Mouse (Mus musculus): ENCODE data around the gene Fermt2. TPM values are rescaled to one million over a fixed set of nuclear protein-coding genes. Genes with fewer than 3 reads are reported as not detected.

The Fermt2 gene
- polyA plus RNA-seq, 1 experiment from 2014 or later = 169 TPM

DNA sequence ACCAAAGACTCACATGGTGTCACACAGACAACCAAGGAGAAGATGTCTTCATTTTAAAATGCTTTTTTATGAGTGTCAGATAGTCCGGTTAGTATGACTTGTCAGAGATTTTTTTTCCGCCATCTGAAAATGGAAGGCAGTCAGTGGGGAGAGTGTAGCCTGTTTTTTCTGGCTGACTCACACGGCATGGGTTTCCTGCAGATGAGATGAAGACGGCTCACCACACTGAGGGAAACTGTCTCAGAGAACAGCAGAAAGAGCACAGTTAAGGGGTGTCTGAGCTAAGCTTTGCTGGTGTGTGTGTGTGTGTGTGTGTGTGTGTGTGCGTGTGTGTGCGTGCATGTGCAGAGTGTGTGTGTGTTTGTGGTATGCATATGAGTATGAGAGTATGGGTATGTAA lies 88.6 kb downstream of the Fermt2 start:
- H3K27ac ChIP-seq = no peak overlapping the region
- no peaks in the 10 kb centered on the region for H3K36me3 ChIP-seq
- no peak overlapping the region for H3K4me2 ChIP-seq (replicated peaks)
- H3K4me3 ChIP-seq (replicated peaks) = no peak overlapping the region
- H3K9me3 ChIP-seq = no peaks in the 10 kb centered on the region
- no peak overlapping the region for H3K9ac ChIP-seq
- H3K27me3 ChIP-seq (replicated peaks) = no peaks in the 10 kb centered on the region
- no peak for ATAC-seq
- 74% methylated on average over 6 of the region's 6 CpGs for WGBS
- 0 out of 2 replicates have a peak, but pooled peaks cover 12% of the 10 kb centered on the region for H3K4me1 ChIP-seq (replicated peaks)

DNA sequence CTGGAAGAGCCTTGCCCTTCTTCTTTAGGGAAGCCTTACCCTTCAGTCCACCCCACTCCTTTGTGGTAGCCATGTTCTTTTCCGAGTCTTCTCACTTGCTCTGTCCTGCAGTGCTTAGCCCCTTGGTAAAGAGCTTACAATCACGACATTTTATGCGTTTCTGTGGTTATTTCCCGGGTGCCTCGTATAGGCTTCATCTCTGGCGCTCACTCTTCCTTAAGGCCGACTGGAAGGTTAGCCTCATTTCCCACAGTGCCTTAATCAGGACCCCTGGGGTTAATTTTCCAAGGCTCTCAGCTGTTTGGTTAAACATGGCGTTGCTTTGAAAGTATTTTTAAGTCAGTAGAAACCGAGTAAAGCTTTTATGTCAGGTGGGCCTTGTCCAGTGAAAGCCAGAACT lies 90.5 kb downstream of the Fermt2 start:
- ATAC-seq = no peak
- H3K27ac ChIP-seq = no peak overlapping the region
- WGBS = 87% methylated on average over 9 of the region's 9 CpGs

DNA sequence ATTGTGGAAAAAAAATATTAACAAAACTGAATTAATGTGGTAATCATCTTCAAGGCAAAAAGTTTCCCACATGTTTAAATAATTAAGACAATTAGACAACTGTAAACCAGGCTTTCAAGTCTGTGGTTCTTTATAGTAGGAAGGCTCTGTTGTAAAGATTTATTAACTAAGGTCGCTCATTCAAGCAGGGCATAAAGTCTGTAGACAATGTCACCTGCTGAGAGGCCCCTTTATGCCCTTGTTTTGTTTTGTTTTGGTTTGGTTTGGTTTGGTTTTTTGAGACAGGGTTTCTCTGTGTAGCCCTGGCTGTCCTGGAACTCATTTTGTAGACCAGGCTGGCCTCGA lies 91.0 kb downstream of the Fermt2 start:
- no peaks in the 10 kb centered on the region for H3K36me3 ChIP-seq
- 88% methylated on average over 2 of the region's 2 CpGs for WGBS
- H3K27ac ChIP-seq = no peak overlapping the region

More for the DNA sequence above, 90.5 kb downstream of the Fermt2 start:
- no peaks in the 10 kb centered on the region for H3K36me3 ChIP-seq
- 0 out of 2 replicates have a peak, but pooled peaks cover 5% of the 10 kb centered on the region for H3K4me1 ChIP-seq (replicated peaks)
- H3K4me3 ChIP-seq (replicated peaks) = no peak overlapping the region
- no peaks in the 10 kb centered on the region for H3K27me3 ChIP-seq (replicated peaks)
- no peak overlapping the region for H3K9ac ChIP-seq
- no peaks in the 10 kb centered on the region for H3K9me3 ChIP-seq
- no peak overlapping the region for H3K4me2 ChIP-seq (replicated peaks)

DNA sequence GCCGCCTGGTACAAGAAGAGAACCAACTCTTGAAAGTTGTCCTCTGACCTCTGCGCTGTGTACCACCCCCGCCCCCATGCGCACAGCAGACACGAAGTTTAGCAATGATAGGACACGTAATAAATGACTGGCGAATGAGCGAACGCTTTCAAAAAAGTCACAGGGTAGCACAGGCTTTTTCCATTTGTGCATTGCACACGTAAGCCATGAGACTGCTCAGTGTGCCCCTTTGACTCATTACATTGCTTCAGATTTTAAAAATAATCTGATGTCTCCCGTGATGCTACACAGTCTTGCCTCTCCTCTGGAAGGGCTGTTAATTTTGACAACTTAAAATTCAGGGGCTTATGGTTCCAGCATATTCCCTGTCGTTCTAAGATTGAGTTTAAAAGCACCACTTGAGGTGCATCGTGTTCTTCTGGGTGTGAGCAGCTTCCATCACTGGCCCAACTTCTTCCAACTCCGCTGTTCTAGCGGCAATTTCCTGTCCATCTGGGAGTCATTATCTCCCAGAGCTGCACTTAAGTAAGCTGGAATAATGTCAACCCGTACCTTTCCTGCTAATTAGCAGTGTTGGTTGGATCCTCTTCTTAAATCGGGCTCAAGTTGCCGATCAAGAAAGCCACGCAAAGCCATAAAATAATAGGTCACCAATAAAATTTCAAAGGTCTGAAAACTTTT lies 91.5 kb downstream of the Fermt2 start:
- Histone ChIP-seq H3K4me1 (replicated peaks) (0 out of 2 replicates have a peak, but pooled peaks cover 5% of the 10 kb centered on the region), H3K36me3 (no peaks in the 10 kb centered on the region), H3K4me3 (replicated peaks) (no peak overlapping the region), H3K9me3 (no peaks in the 10 kb centered on the region), H3K27ac (no peak overlapping the region), H3K9ac (no peak overlapping the region), H3K27me3 (replicated peaks) (no peaks in the 10 kb centered on the region), H3K4me2 (replicated peaks) (no peak overlapping the region)
- ATAC-seq = no peak
- WGBS = 65% methylated on average over 19 of the region's 19 CpGs

More for the DNA sequence above, 91.0 kb downstream of the Fermt2 start:
- no peaks in the 10 kb centered on the region for H3K9me3 ChIP-seq
- H3K4me1 ChIP-seq (replicated peaks) = 0 out of 2 replicates have a peak, but pooled peaks cover 5% of the 10 kb centered on the region
- H3K4me3 ChIP-seq (replicated peaks) = no peak overlapping the region
- H3K4me2 ChIP-seq (replicated peaks) = no peak overlapping the region
- no peak for ATAC-seq
- no peaks in the 10 kb centered on the region for H3K27me3 ChIP-seq (replicated peaks)
- no peak overlapping the region for H3K9ac ChIP-seq

DNA sequence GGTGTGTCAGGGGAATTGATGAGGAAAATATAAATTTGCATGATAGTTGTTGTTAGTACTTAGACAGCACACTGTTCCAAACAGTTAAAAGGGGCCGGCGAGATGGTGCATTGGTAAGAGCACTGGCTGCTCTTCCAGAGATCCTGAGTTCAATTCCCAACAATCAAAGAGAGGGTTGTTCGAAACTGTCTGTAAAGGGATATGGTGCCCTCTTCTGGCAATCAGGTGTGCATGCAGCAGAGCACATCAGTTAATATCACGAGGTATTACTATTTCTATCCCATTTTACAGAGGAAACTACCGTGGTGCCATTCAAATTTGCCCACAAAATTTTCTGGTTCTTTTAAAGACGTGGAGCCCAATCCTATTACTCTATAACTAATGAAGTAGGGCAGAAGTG lies 95.7 kb downstream of the Fermt2 start:
- no peaks in the 10 kb centered on the region for H3K27me3 ChIP-seq (replicated peaks)
- 73% methylated on average over 6 of the region's 6 CpGs for WGBS
- H3K9ac ChIP-seq = no peak overlapping the region
- H3K4me3 ChIP-seq (replicated peaks) = no peak overlapping the region
- no peak overlapping the region for H3K27ac ChIP-seq
- H3K4me2 ChIP-seq (replicated peaks) = no peak overlapping the region
- H3K9me3 ChIP-seq = 0 out of 2 replicates have a peak, but pooled peaks cover 4% of the 10 kb centered on the region
- no peak for ATAC-seq
- H3K36me3 ChIP-seq = no peaks in the 10 kb centered on the region
- H3K4me1 ChIP-seq (replicated peaks) = no peaks in the 10 kb centered on the region

DNA sequence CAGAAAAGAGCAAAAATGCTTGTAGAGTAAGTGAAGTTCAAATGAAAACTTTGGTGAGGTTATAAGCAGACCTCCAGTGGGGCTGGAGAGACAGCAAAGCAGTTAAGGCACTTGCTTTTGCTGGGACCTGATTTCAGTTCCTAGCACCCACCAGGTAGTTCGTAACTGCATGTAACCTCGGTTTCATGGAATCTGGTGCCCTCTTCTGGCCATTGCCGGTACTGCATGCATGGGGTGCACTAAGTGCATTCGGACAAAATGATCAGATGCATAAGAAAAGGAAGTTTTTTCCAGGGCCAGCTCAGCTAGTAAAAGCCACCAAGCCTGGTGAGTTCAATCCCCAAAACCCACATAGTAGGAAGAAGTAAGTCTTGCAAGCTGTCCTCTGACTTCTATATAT lies 97.9 kb downstream of the Fermt2 start:
- 0 out of 2 replicates have a peak, but pooled peaks cover 4% of the 10 kb centered on the region for H3K9me3 ChIP-seq
- H3K4me3 ChIP-seq (replicated peaks) = no peak overlapping the region
- H3K36me3 ChIP-seq = no peaks in the 10 kb centered on the region
- H3K27ac ChIP-seq = no peak overlapping the region
- H3K27me3 ChIP-seq (replicated peaks) = no peaks in the 10 kb centered on the region
- 76% methylated on average over 4 of the region's 4 CpGs for WGBS
- H3K4me2 ChIP-seq (replicated peaks) = no peak overlapping the region
- H3K9ac ChIP-seq = no peak overlapping the region
- no peak for ATAC-seq
- no peaks in the 10 kb centered on the region for H3K4me1 ChIP-seq (replicated peaks)

DNA sequence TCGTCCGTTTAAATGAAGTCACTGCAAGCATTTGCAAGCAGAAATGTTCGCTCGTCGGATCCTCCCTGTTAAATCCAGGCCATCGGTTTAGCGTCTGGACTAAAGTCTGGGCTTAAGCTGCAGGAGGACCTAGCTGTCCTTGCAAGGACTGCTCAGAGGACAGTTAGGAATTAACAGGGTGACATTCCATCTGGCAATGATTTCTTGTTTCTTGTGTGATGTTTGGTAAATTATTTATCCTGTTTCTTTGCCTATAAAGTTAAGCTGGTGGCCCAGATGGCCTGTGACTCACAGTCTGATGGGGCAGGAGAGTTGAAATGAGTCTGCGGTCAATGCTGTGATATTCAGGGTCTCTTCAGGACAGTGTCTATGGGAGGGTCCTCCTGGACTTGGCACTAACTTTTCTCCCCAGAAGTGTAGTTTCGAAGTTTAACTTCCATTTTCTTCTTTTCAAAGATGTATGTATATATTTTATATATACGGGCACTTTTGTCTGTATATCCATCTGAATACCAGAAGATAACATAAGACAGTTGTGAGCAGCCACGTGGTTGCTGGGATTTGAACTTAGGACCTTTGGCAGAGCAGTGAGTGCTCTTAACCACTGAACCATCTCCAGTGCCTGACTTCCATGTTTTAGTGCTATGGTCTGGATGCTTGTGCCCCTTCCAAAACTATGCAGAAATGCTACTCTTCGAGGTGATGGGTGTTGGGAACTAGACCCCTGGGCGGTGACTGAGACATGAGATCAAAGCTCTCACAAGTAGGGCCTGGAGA lies 99.7 kb downstream of the Fermt2 start:
- 0 out of 2 replicates have a peak, but pooled peaks cover 4% of the 10 kb centered on the region for H3K9me3 ChIP-seq
- H3K4me3 ChIP-seq (replicated peaks) = no peak overlapping the region
- H3K4me2 ChIP-seq (replicated peaks) = no peak overlapping the region
- H3K36me3 ChIP-seq = no peaks in the 10 kb centered on the region
- H3K27me3 ChIP-seq (replicated peaks) = no peaks in the 10 kb centered on the region
- WGBS = 84% methylated on average over 13 of the region's 13 CpGs
- ATAC-seq = no peak
- no peak overlapping the region for H3K27ac ChIP-seq
- no peak overlapping the region for H3K9ac ChIP-seq
- H3K4me1 ChIP-seq (replicated peaks) = no peaks in the 10 kb centered on the region

DNA sequence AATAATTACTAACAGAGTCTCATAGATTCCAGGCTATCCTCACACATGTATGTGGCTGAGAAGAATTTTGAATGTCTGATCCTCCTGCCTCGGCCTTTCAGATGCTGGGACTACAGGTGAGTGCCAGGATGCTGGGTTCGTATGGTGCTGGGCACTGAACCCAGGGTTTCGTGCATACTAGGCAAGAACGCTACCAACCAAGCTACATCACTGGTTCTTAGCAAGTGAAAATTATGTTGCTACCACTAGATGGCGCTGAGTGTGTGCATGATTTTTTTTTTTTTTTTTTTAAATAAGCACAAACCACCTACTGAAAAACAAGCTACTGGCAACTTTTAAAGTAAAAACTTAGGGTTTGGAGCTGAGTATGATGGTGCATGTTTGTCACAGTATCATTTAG lies 106.7 kb downstream of the Fermt2 start:
- WGBS = 11% methylated on average over 5 of the region's 5 CpGs

DNA sequence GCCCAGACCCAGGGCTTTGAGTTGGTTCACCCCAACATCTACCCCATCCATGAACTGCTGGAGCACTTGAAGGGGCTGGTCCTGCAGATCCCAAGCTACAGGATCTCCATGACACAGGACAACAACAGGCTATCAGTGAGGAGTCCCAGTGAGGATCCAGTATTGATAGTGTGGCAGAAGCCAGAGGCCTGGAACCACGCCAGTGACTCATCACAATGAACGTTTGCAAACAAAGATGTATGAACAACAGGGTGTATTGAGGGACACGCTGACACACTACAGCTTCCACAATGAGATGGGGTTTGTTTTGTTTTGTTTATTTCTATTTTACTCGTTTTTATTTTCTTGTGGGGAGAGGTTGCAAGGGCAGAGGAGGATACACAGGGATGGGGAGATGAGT lies 107.5 kb downstream of the Fermt2 start:
- no peak for ATAC-seq
- H3K36me3 ChIP-seq = no peaks in the 10 kb centered on the region
- H3K4me3 ChIP-seq (replicated peaks) = no peak overlapping the region
- 62% methylated on average over 4 of the region's 4 CpGs for WGBS
- no peaks in the 10 kb centered on the region for H3K9me3 ChIP-seq
- H3K4me1 ChIP-seq (replicated peaks) = no peaks in the 10 kb centered on the region
- no peak overlapping the region for H3K27ac ChIP-seq
- H3K27me3 ChIP-seq (replicated peaks) = no peaks in the 10 kb centered on the region
- no peak overlapping the region for H3K9ac ChIP-seq
- no peak overlapping the region for H3K4me2 ChIP-seq (replicated peaks)

More for the DNA sequence above, 106.7 kb downstream of the Fermt2 start:
- H3K4me2 ChIP-seq (replicated peaks) = no peak overlapping the region
- H3K27ac ChIP-seq = no peak overlapping the region
- H3K4me3 ChIP-seq (replicated peaks) = no peak overlapping the region
- no peak overlapping the region for H3K9ac ChIP-seq
- no peaks in the 10 kb centered on the region for H3K4me1 ChIP-seq (replicated peaks)
- H3K9me3 ChIP-seq = no peaks in the 10 kb centered on the region
- ATAC-seq = no peak
- no peaks in the 10 kb centered on the region for H3K36me3 ChIP-seq
- H3K27me3 ChIP-seq (replicated peaks) = no peaks in the 10 kb centered on the region

DNA sequence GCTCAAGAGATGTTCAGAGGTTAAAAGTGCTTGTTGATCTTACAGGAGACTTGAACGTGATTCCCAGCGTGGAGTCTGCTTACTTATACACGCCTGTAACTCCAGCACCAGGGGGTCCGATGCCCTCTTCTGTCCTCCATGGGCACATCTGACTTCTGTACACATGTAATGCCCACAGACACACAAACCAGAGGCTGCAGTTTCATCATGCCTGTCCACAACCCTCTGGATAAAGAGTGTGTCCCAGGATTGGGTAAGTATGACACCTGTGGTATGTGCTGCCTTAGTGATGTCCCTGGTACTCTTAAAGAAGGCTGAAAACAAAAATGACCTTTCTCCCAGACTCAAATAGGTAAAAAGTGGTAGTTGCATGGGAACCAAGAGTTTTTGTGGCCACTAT lies 110.6 kb downstream of the Fermt2 start:
- H3K27ac ChIP-seq = no peak overlapping the region
- no peaks in the 10 kb centered on the region for H3K27me3 ChIP-seq (replicated peaks)
- ATAC-seq = no peak
- no peak overlapping the region for H3K9ac ChIP-seq
- WGBS = 77% methylated on average over 4 of the region's 4 CpGs
- H3K4me1 ChIP-seq (replicated peaks) = no peaks in the 10 kb centered on the region
- H3K36me3 ChIP-seq = no peaks in the 10 kb centered on the region
- no peaks in the 10 kb centered on the region for H3K9me3 ChIP-seq
- H3K4me3 ChIP-seq (replicated peaks) = no peak overlapping the region
- H3K4me2 ChIP-seq (replicated peaks) = no peak overlapping the region

DNA sequence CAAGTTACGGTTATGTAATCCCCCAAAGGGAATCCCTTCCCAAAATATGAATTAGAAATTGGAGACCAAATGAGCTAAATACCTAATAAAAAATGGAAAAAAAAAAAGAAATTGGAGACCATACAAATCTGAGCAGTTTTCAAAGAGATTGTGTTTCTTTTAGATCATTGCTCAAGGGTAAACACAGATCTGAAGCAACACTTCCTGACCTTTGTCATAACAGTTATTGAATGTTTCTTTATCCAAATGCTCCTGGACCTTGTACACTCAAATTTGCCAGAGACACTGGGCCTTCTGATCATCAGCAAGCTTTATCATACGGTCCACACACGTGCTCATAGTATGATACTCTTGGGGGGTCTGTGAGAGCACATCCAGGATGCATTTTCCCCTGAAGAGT lies 111.4 kb downstream of the Fermt2 start:
- H3K36me3 ChIP-seq = no peaks in the 10 kb centered on the region
- no peaks in the 10 kb centered on the region for H3K27me3 ChIP-seq (replicated peaks)
- no peak overlapping the region for H3K4me3 ChIP-seq (replicated peaks)
- no peaks in the 10 kb centered on the region for H3K9me3 ChIP-seq
- 73% methylated on average over 3 of the region's 3 CpGs for whole genome bisulfite sequencing
- no peak for ATAC-seq
- H3K9ac ChIP-seq = no peak overlapping the region
- no peaks in the 10 kb centered on the region for H3K4me1 ChIP-seq (replicated peaks)
- no peak overlapping the region for H3K4me2 ChIP-seq (replicated peaks)
- no peak overlapping the region for H3K27ac ChIP-seq

DNA sequence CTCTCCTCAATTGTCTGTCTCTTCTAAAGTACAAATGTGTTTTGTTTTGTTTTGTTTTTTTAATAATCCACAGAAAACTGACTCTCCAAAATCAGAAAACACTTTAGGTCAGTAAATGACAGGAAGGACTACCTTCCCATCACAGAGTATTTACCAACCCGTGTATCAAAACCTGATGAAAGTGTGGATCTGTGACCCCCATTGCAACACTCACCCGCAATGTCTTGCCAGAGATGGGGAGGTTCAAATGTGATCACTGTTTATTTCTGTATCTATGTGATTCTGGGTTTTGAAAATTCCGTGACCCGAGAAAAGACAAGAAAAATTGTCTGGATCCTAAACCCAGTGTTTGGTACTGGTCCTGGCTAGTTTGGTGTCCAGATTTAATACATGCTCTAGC lies 113.7 kb downstream of the Fermt2 start:
- no peak overlapping the region for H3K4me2 ChIP-seq (replicated peaks)
- no peak overlapping the region for H3K27ac ChIP-seq
- no peak for ATAC-seq
- no peaks in the 10 kb centered on the region for H3K36me3 ChIP-seq
- no peaks in the 10 kb centered on the region for H3K27me3 ChIP-seq (replicated peaks)
- H3K4me1 ChIP-seq (replicated peaks) = no peaks in the 10 kb centered on the region
- no peak overlapping the region for H3K4me3 ChIP-seq (replicated peaks)
- 86% methylated on average over 4 of the region's 4 CpGs for WGBS
- no peak overlapping the region for H3K9ac ChIP-seq
- H3K9me3 ChIP-seq = no peaks in the 10 kb centered on the region
